Mouse (Mus musculus) bone marrow, adult 2 months (tissue): ENCODE results near the gene Phc2. TPM values are rescaled to one million over a fixed set of nuclear protein-coding genes. Genes with fewer than 3 reads are reported as not detected.

Experiments
- H3K27ac ChIP-seq: fragments of 200-500 bp; 2 replicates; pipeline ENCODE4 v1.5.1; 2012; ENCODE audit warnings: low read depth, mild to moderate bottlenecking, control low read depth, inconsistent platforms, low read length; ENCODE audit not compliant: control insufficient read depth, poor library complexity, insufficient read depth
- H3K4me1 ChIP-seq: fragments of 200-500 bp; 2 replicates; pipeline ENCODE4 v1.6.1; 2011; ENCODE audit warnings: low read length; ENCODE audit not compliant: control insufficient read depth, insufficient read depth
- H3K4me3 ChIP-seq: fragments of 200-500 bp; replicated peaks from 2 replicates; pipeline ENCODE3; 2011; ENCODE audit warnings: mild to moderate bottlenecking, low read depth, low read length, control low read depth; ENCODE audit not compliant: control insufficient read depth
- CTCF ChIP-seq: fragments of 200-500 bp; IDR thresholded peaks from 2 replicates; pipeline ENCODE4 v1.5.1; 2011; ENCODE audit warnings: low read length, control low read depth; ENCODE audit not compliant: control insufficient read depth, insufficient read depth
- POLR2A ChIP-seq: fragments of 200-500 bp; IDR thresholded peaks from 2 replicates; pipeline ENCODE4 v1.6.1; 2011; ENCODE audit warnings: low read depth, mild to moderate bottlenecking, control low read depth, low read length, borderline replicate concordance; ENCODE audit not compliant: control insufficient read depth
- WGBS: fragments of 180-500 bp; shearing (Covaris S2); methylation state at CpG from one replicate; pipeline ENCODE4 v1.1.7; 2018; 5-methylcytosine and 5-hydroxymethylcytosine counted together
- polyA plus RNA-seq: library from polyadenylated mRNA; stranded (reverse); fragments of >200 nt; gene quantifications from 2 replicates; pipeline ENCODE4 v1.2.4, GENCODE M21; 2011; ENCODE audit warnings: low replicate concordance; ENCODE audit not compliant: missing spikeins, insufficient read depth, insufficient read length

The Phc2 gene
- polyA plus RNA-seq, 1 experiment: 36.8 TPM

DNA sequence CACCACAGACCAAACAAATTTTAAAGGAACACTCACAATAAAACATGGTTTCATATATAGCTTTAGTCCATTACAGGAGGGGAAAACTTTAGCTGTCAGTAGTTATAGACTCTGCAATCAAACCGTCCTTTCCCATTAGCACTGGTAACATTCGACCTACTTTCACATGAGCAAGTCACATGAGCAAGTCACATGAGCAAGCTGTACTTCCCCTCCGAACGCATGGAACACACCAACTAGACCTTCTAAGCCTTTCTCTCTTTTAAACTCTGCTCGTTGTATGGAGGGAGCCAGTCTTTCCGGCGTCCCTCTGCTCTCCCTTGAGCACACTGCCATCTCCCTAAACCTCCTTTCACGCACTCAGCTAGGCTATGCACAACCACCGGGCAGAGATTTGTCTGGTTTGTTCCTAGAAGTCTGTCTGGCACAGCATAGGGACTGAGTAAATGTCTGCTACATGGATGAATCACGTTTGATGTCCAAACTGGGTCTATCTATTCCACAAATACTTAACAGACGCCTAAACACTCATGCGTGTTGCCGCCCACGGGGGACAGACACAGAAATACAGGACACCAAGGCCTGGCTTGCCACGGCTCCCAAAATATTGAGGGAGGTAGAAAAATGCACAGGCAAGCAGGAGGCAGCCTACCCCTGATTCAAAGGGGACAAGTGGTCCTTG, 130.6 kb downstream of the Phc2 start:
- Histone ChIP-seq H3K4me3 (no peak overlapping the region), H3K4me1 (no peaks in the 10 kb centered on the region), H3K27ac (no peak overlapping the region)
- TF ChIP-seq CTCF: no peak
- no peak for TF ChIP-seq POLR2A
- 86% methylated on average over 15 of the region's 15 CpGs for WGBS

DNA sequence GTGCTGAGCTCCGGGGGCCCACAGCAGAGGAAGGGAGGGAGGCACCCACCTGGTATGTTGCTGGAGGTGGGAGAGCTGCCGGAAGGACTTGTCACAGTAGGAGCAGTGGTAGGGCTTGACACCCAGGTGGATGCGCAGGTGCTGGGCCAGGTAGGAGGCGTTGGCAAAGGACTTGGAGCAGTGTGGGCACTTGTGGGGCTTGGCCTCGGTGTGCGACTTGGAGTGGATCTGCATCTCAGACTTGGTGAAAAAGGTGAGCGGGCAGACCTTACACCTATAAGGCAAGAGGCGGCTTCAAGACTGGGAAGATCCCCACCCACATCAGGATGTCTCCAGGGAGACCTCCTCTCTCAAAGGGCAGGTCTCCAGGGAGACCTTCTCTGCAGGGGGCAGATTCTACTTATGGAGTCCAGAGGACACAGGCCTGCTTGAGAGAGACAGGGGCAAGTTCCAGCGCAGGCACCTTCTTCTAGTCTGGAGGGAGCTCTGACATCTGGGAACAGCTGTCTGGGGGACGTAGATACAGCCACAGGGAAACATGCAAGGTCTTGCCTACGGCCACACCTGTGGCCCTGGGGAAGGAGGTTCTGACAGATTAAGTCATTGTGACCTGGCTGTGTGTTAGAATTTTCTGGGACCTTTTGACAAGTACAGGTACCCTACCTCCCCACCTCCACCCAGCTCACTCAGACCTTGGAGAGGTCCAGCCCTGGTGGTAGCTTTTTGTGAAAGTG, 131.6 kb downstream of the Phc2 start:
- no peak for TF ChIP-seq POLR2A
- no peak for TF ChIP-seq CTCF
- H3K4me3 ChIP-seq: no peak overlapping the region
- H3K4me1 ChIP-seq: no peaks in the 10 kb centered on the region
- WGBS: 87% methylated on average over 11 of the region's 11 CpGs
- no peak overlapping the region for H3K27ac ChIP-seq

DNA sequence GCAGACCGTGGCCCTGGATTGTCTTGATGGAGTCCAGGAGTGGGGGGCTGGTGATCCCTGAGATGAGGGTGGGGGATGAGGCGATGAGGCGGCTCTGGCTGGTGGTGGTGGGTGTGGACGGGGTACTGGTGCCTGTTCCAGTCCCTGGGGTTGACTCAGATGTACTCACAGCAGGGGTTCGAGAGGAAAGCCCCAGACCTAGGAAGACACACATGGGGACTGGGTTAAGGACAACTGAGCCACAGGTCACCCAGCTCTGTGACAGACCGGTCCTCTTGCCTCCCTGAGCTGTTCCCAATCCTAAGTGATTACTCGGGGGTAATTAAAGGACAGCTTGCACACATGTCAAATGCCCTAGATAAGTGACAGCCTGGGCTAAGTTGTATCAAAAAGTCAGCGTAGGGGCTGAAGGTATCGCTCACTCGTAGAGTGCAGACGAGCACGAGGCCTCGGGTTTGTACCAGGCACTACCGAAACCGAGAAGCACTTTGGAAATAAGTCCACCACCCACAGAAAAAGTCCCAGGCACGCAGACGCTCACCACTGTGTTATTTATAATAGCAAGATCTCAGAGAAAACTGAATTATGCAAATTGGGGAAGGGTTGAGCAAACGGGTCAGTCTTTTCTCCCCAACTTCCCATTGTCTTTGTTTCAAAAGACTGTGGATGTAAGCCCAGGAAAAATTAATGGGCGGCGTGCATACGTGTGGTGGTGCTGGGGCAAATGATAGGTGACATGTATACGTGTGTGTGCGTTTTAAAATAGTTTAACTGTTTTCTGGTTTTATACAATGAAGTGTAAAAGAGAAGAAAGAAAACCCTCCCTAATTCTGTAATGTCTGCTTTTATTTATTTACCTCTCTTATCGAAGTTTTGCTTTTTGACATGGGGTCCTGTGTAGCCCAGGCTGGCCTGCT, 132.8 kb downstream of the Phc2 start:
- no peak overlapping the region for H3K4me3 ChIP-seq
- no peaks in the 10 kb centered on the region for H3K4me1 ChIP-seq
- WGBS: 85% methylated on average over 24 of the region's 24 CpGs
- H3K27ac ChIP-seq: no peak overlapping the region
- TF ChIP-seq POLR2A (no peak), CTCF (no peak)

DNA sequence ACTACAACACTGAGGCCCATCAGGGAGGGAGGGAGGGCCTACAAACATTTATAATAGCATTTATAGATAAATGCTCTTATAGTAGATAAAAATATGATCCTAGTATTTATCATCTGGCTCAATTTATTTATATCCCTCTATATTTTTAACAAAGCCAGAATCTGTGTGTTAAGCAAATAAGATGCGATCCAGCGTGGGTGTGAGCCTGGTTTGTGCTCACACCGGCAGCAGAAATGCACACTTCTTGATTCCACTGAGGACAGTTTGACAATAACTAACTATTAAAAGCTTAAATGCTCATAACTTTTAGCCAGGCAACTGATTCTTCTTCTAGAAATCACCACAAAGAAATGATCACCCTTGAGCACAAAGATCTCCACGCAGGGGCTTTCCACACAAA, 133.6 kb downstream of the Phc2 start:
- Histone ChIP-seq H3K27ac (no peak overlapping the region), H3K4me1 (no peaks in the 10 kb centered on the region), H3K4me3 (no peak overlapping the region)
- whole genome bisulfite sequencing: 87% methylated on average over 4 of the region's 4 CpGs
- no peak for TF ChIP-seq POLR2A
- no peak for TF ChIP-seq CTCF

DNA sequence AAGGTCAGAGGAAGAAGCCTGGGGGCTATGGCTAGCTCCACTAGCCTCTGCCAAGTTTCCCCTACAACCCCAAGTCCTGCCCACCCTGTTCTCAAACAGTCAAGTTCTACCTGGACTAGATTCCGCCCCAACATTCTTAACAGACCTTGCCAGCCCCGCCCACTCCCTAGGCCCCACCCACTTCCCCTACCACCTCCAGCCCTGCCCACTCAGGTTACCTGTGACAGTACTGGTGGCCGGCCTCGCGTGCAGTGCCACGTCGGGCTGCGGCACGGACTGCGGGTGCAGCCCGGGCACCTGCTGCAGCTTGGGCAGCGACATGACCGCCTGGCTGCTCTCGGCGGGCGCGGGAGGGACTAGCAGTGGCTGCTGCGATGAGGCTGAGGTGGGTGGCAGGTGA, 135.1 kb downstream of the Phc2 start:
- Histone ChIP-seq H3K27ac (no peak overlapping the region), H3K4me1 (no peaks in the 10 kb centered on the region), H3K4me3 (no peak overlapping the region)
- TF ChIP-seq CTCF (no peak), POLR2A (no peak)
- 88% methylated on average over 18 of the region's 18 CpGs for WGBS

DNA sequence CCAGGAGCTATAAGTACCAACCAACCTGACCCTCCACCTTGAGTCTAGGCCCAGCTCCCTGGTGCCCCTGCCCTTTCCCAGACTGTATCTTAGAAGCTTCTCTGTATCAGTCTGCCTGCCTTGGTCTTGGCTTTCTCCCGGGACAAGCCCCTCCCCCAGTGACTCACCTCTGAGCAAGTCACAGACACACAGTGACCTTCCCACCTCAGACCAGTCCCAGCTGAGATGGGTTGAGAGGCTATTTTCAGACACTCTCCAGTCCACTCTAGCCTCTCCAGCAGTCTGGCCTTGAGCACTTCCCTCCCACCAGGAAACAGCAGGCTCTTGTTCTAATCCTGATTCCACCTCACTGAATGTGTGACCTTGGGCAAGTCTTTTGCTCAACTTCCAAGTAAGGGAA, 139.2 kb downstream of the Phc2 start:
- TF ChIP-seq CTCF (no peak), POLR2A (no peak)
- no peak overlapping the region for H3K4me3 ChIP-seq
- H3K27ac ChIP-seq: no peak overlapping the region
- 45% methylated on average over 1 of the region's 1 CpGs for WGBS
- H3K4me1 ChIP-seq: no peaks in the 10 kb centered on the region

DNA sequence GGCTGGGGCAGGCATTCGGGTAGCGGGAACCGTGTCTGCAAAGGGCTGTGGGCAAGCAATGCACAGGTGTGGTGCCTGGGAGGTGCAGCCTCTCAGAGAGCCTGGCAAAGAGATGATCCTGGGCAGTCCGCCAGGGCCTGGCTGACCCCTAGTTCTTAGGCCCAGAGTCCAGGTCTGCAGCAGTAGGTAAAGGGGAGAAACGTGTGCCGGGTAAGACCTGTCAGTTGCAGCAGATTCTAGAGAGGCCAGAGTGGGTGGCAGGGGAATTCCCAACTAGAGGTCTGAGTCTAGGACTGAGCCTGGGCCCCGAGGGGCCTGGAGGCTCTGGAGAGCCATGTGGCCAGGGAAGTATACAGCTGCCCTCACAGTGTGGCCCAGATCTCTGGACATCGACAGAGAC, 139.7 kb downstream of the Phc2 start:
- no peak overlapping the region for H3K27ac ChIP-seq
- H3K4me3 ChIP-seq: no peak overlapping the region
- H3K4me1 ChIP-seq: no peaks in the 10 kb centered on the region
- no peak for TF ChIP-seq CTCF
- TF ChIP-seq POLR2A: no peak
- 83% methylated on average over 8 of the region's 8 CpGs for WGBS

DNA sequence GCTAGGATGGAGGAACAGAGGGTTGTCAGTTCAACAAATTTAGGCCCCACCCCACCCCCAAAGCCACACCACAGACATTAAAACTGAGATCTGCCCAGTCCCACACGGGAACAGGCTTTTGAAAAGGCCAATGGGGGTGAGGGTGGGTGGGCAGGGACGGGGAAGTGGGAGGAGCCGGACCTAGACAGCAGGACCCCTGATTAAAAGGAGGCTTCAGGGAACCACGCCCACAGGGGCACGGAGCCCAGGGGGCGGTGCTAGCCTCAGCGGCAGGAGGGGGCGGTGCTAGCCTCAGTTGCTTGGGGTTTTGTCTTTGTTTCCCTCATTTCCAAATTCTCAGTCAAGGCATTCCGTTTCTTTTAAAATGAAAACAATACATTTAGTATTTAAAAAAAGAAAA, 141.1 kb downstream of the Phc2 start:
- Histone ChIP-seq H3K4me3 (no peak overlapping the region), H3K4me1 (no peaks in the 10 kb centered on the region; the same call in 1 of the 2 replicates), H3K27ac (no peak overlapping the region)
- TF ChIP-seq POLR2A: no peak
- TF ChIP-seq CTCF: no peak
- 33% methylated on average over 9 of the region's 9 CpGs for WGBS
